Comparison of ENCODE assay signal across 30 mouse cellular contexts in the genomic region with DNA sequence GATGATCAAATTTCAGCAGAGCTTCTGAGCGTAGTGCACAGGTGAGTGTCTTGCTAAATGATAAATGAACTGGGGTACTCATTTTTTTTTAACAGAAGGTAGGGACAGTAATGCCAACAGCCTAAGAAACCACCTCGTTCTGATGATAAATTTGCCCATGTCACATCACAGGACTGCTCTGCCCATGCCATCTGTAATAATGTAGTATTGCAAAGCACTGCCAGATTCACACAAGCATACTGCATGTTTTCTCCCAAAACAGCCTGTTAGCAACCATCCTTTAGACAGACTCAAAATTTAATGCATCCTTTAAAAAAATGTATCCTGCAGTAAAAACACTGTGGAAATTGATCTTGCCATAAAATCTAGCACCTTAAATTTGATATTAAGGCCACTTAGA. TPM values are rescaled to one million over a fixed set of nuclear protein-coding genes. Genes with fewer than 3 reads are reported as not detected.
"Had no signal": no experiment of that assay in that cellular context is flagged by ENCODE, and none has a peak within 500 bp of the region (broad histone marks: within the 10 kb centered on the region; RNA-seq: fewer than 3 reads in every experiment).

No protein-coding gene starts in this region.

- H3K9ac ChIP-seq: limb, embryonic 13.5 days; liver, embryonic 12.5 days; liver, embryonic 15.5 days; lung, embryonic 15.5 days; midbrain, embryonic 13.5 days; neural tube, embryonic 13.5 days had no signal

- H3K9me3 ChIP-seq: limb, embryonic 10.5 days; limb, embryonic 13.5 days; liver, embryonic 12.5 days; liver, embryonic 15.5 days; lung, embryonic 15.5 days; megakaryocyte, embryonic 14.5 days; midbrain, embryonic 10.5 days; midbrain, embryonic 13.5 days; neural tube, embryonic 13.5 days had no signal

- H3K27me3 ChIP-seq: limb, embryonic 13.5 days; liver, embryonic 12.5 days; liver, embryonic 15.5 days; lung, embryonic 15.5 days; megakaryocyte, embryonic 14.5 days; midbrain, embryonic 13.5 days; neural tube, embryonic 13.5 days had no signal

- H3K4me1 ChIP-seq: limb, embryonic 10.5 days; limb, embryonic 13.5 days; liver, embryonic 12.5 days; liver, embryonic 15.5 days; lung, embryonic 15.5 days; megakaryocyte, embryonic 14.5 days; midbrain, embryonic 10.5 days; midbrain, embryonic 13.5 days; neural tube, embryonic 13.5 days had no signal

- H3K4me3 ChIP-seq: limb, embryonic 10.5 days; limb, embryonic 13.5 days; liver, embryonic 12.5 days; liver, embryonic 15.5 days; lung, embryonic 15.5 days; megakaryocyte, embryonic 14.5 days; midbrain, embryonic 10.5 days; midbrain, embryonic 13.5 days; myocyte; neural tube, embryonic 13.5 days had no signal

- H3K4me2 ChIP-seq: limb, embryonic 13.5 days; liver, embryonic 12.5 days; liver, embryonic 15.5 days; lung, embryonic 15.5 days; midbrain, embryonic 13.5 days; neural tube, embryonic 13.5 days had no signal

- DNase-seq: kidney, adult 2 months; kidney, postnatal 25 days; liver; lung, adult 18-20 months; lung, postnatal 10 days; lung, postnatal 36 days; retina, postnatal 1 day; thymus, adult 18-20 months; thymus, postnatal 36 days had no signal

- H3K27ac ChIP-seq: kidney, postnatal 0 days; limb, embryonic 10.5 days; limb, embryonic 13.5 days; liver, embryonic 12.5 days; liver, embryonic 15.5 days; lung, embryonic 15.5 days; midbrain, embryonic 10.5 days; midbrain, embryonic 13.5 days; neural tube, embryonic 13.5 days had no signal

- H3K36me3 ChIP-seq: limb, embryonic 10.5 days; limb, embryonic 13.5 days; liver, embryonic 12.5 days; liver, embryonic 15.5 days; lung, embryonic 15.5 days; midbrain, embryonic 10.5 days; midbrain, embryonic 13.5 days; neural tube, embryonic 13.5 days had no signal

- ATAC-seq: liver, embryonic 12.5 days; midbrain, embryonic 13.5 days; midbrain, embryonic 16.5 days had no signal

RNA-seq across cellular contexts. Expression of gene Gm5415, which starts 59.1 kb away (rescaled TPM):
- total RNA-seq: layer of hippocampus, postnatal 10 days; left cerebral cortex, adult 18-20 months; left cerebral cortex, postnatal 25 days; monocyte, adult 5-6 weeks had no signal
- polyA plus RNA-seq: kidney, adult 2 months; kidney, embryonic 14.5 days; kidney, postnatal 0 days; large intestine, adult 2 months; limb, embryonic 13.5 days; liver, embryonic 15.5 days; lung, embryonic 15.5 days; myocyte; small intestine, adult 2 months; spleen, adult 2 months; urinary bladder, adult 2 months had no signal
